Mouse (Mus musculus) hindbrain, postnatal 0 days (tissue): ENCODE measurements at regions not wholly inside any gene's neighbourhood (a gene's known extent, or its start where the extent isn't known, plus 50 kb on each side); places are given as distances from the start of the nearest gene placed in this dataset.

Source experiments
- ATAC-seq: fragments of 200-750 bp; cut with Nextera tagmentation; 2 replicates; pipeline ENCODE4 v1.8.0; 2017; ENCODE audit warnings: mild to moderate bottlenecking, moderate TSS enrichment, moderate library complexity
- DNase-seq: peaks from one replicate; pipeline ENCODE4 v3.0.0-alpha.2; 2015; ENCODE audit warnings: low spot score
- H3K27ac ChIP-seq: fragments of 300-500 bp; sonication (generic); 2 replicates; pipeline ENCODE4 v1.5.1; 2014; ENCODE audit warnings: mild to moderate bottlenecking
- H3K27me3 ChIP-seq: fragments of 300-500 bp; sonication (generic); 2 replicates; pipeline ENCODE4 v1.6.1; 2014; ENCODE audit warnings: low read length, mixed read lengths; ENCODE audit not compliant: insufficient read depth
- H3K36me3 ChIP-seq: fragments of 300-500 bp; sonication (generic); 2 replicates; pipeline ENCODE4 v1.6.1; 2014; ENCODE audit warnings: low read length, mixed read lengths; ENCODE audit not compliant: insufficient read depth
- H3K4me1 ChIP-seq: fragments of 300-500 bp; sonication (generic); 2 replicates; pipeline ENCODE4 v1.6.1; 2014; ENCODE audit warnings: antibody characterized with exemption, low read length, mixed read lengths; ENCODE audit not compliant: insufficient read depth
- H3K4me2 ChIP-seq: fragments of 300-500 bp; sonication (generic); 2 replicates; pipeline ENCODE4 v1.6.1; 2014; ENCODE audit warnings: low read depth, mild to moderate bottlenecking, low read length, moderate library complexity, mixed read lengths
- H3K4me3 ChIP-seq: fragments of 300-500 bp; sonication (generic); 2 replicates; pipeline ENCODE4 v1.5.1; 2014; ENCODE audit warnings: low read length
- H3K9ac ChIP-seq: fragments of 300-500 bp; sonication (generic); replicated peaks from 2 replicates; pipeline ENCODE4 v1.6.1; 2014; ENCODE audit warnings: mild to moderate bottlenecking, low read length, moderate library complexity, mixed read lengths
- H3K9me3 ChIP-seq: fragments of 300-500 bp; sonication (generic); 2 replicates; pipeline ENCODE4 v1.6.1; 2016; ENCODE audit warnings: low read length, mixed read lengths
- CTCF ChIP-seq: IDR thresholded peaks from 2 replicates; pipeline ENCODE4 v1.5.1; 2016; ENCODE audit warnings: antibody characterized with exemption, control low read depth, low read depth
- WGBS: fragments of 180-500 bp; shearing (Covaris S2); extraction: QIAGEN DNeasy Blood & Tissue Kit; methylation state at CpG from one replicate; pipeline ENCODE4 v1.1.7; 2014; 5-methylcytosine and 5-hydroxymethylcytosine counted together

DNA sequence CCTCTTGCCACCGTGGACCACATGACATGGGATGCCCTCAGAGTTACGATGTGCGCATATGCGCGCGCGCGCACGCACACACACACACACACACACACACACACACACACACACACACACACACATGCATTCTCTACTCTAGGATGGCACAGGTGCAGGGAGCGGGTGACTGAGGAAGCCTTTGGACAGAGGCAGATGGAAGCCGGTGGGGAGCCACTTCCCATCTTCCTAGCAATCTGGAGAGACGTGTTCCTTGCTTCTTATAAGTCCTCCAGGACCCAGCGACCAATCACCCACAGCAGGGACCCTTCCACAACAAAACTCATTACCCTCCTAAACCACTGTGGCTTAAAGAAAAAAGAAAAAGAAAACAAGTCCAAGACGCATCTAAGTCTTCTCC, 138.6 kb upstream of the Igsf21 start:
- WGBS = 68% methylated on average over 14 of the region's 14 CpGs
- Histone ChIP-seq H3K9ac (no peak overlapping the region), H3K4me2 (no peak overlapping the region), H3K4me1 (no peaks in the 10 kb centered on the region; the same call in 1 of the 2 replicates), H3K27ac (no peak overlapping the region), H3K27me3 (no peaks in the 10 kb centered on the region), H3K4me3 (no peak overlapping the region), H3K9me3 (no peaks in the 10 kb centered on the region), H3K36me3 (no peaks in the 10 kb centered on the region)
- TF ChIP-seq CTCF = no peak
- ATAC-seq (no peak), DNase-seq (no peak)

DNA sequence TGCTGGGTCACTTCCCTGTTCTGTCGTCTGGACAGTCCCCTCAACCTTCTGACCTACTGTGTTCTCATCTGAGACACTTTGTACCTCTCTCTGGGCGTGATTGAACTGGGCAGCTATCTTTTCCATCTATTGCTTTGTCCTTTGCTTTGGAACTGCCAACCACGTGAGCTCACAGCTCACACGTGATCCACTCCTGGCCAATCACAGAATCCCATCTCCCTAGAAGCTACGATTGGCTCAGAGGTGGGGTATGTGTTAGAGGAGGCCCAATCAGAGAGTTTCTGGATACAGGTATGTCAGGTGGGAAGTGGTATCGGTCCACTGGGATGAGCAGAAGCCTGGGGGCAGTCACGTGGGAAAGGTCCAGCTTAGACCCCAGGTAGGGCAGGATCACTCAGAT, 137.0 kb upstream of the Igsf21 start:
- Histone ChIP-seq H3K27ac (no peak overlapping the region), H3K27me3 (no peaks in the 10 kb centered on the region), H3K36me3 (no peaks in the 10 kb centered on the region), H3K4me1 (no peaks in the 10 kb centered on the region; the same call in 1 of the 2 replicates), H3K4me3 (no peak overlapping the region), H3K4me2 (no peak overlapping the region), H3K9ac (no peak overlapping the region), H3K9me3 (no peaks in the 10 kb centered on the region)
- no peak for TF ChIP-seq CTCF
- DNase-seq (no peak), ATAC-seq (no peak)
- WGBS = 80% methylated on average over 7 of the region's 7 CpGs

DNA sequence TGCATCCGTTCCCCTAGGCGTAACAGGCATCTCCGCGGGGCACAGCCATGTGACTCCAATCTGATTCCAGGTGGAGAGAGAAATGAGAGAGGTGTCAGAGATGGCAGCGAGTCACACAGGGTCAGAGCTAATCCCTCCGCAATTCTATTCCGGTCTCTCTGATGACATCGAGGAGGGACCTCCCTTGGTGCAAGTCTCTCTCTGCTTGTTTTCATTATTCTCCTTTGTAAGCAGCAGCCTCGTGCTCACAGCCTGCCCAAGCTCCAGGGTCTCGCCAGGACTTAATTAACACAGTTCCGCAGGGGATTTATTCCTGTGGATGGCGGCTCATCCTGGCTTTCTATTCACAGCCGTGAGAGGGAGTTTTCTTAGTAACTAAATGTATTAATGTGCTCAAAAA, 134.1 kb upstream of the Igsf21 start:
- DNase-seq (peak; percentile 63), ATAC-seq (peak; percentile 53; the same call in 1 of the 2 replicates)
- no peak overlapping the region for H3K27ac ChIP-seq
- TF ChIP-seq CTCF = peak; percentile 23; the same call in 1 of the 2 replicates
- 12% methylated on average over 13 of the region's 13 CpGs for WGBS
- no peaks in the 10 kb centered on the region for H3K9me3 ChIP-seq
- H3K4me1 ChIP-seq = no peaks in the 10 kb centered on the region; the same call in 1 of the 2 replicates
- H3K4me3 ChIP-seq = no peak overlapping the region
- no peak overlapping the region for H3K9ac ChIP-seq
- no peaks in the 10 kb centered on the region for H3K36me3 ChIP-seq
- 0 out of 2 replicates have a peak overlapping the region, but pooled peaks have one; percentile 21 for H3K4me2 ChIP-seq
- H3K27me3 ChIP-seq = no peaks in the 10 kb centered on the region

DNA sequence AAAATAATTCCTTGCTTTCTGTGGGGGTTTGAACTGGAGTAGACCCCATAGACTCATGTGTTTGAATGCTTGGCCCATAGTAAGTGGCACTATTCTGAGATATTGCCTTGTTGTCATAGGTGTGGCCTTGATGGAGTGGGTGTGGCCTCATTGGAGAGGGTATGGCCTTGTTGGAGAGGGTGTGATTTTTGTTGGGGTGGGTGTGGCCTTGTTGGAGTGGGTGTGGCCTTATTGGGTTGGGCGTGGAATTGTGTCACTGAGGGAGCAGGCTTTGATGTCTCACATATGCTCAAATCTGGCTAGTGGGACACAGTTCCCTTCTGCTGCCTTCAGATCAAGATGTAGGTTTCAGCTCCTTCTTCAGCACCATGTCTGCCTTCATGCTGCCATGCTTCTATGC, 131.4 kb upstream of the Igsf21 start:
- TF ChIP-seq CTCF = no peak
- Histone ChIP-seq H3K4me2 (no peak overlapping the region), H3K36me3 (no peaks in the 10 kb centered on the region), H3K4me3 (no peak overlapping the region), H3K27ac (no peak overlapping the region), H3K27me3 (no peaks in the 10 kb centered on the region), H3K9me3 (no peaks in the 10 kb centered on the region), H3K4me1 (no peaks in the 10 kb centered on the region), H3K9ac (no peak overlapping the region)
- no peak for ATAC-seq
- WGBS = 63% methylated on average over 1 of the region's 1 CpGs
- DNase-seq = no peak

DNA sequence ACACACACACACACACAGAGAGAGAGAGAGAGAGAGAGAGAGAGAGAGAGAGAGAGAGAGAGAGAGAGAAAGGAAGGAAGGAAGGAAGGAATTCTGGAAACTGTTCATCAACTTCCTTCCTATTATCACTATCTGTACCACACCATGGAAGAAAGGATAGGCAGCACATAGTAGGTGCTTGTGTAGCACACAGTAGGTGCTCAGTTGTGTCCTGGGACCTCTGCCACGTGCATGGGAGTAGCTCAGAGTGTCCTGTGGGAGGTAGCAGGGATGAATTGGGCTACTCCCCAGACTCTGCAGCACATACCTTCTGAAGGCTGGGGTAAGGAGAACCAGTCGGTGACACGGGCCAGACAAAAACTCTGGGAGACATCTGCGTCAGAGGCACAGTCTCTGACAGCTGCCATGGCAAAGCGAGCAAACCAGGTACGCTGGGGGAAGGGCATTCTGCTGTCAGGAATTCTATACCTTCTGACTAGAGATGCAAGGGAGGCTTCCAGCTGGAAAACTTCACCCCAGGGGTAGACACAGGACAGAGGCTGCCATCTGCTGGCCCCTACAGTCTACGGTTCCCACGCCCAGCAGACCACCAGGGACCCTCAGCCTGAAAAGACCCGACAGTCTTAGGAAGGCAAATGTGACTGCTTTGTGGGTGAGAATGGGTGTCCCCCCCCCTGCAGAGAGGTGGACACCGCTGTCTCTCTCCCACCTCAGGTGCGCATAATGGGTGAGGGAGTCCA, 126.2 kb upstream of the Igsf21 start:
- no peaks in the 10 kb centered on the region for H3K9me3 ChIP-seq
- H3K27ac ChIP-seq = no peak overlapping the region
- 35% methylated on average over 11 of the region's 11 CpGs for WGBS
- no peak overlapping the region for H3K9ac ChIP-seq
- no peaks in the 10 kb centered on the region for H3K27me3 ChIP-seq
- ATAC-seq = peak; percentile 48; the same call in 1 of the 2 replicates
- no peak overlapping the region for H3K4me3 ChIP-seq
- peak; percentile 67 for TF ChIP-seq CTCF
- peak; percentile 65 for DNase-seq
- no peak overlapping the region for H3K4me2 ChIP-seq
- no peaks in the 10 kb centered on the region for H3K4me1 ChIP-seq
- H3K36me3 ChIP-seq = no peaks in the 10 kb centered on the region

DNA sequence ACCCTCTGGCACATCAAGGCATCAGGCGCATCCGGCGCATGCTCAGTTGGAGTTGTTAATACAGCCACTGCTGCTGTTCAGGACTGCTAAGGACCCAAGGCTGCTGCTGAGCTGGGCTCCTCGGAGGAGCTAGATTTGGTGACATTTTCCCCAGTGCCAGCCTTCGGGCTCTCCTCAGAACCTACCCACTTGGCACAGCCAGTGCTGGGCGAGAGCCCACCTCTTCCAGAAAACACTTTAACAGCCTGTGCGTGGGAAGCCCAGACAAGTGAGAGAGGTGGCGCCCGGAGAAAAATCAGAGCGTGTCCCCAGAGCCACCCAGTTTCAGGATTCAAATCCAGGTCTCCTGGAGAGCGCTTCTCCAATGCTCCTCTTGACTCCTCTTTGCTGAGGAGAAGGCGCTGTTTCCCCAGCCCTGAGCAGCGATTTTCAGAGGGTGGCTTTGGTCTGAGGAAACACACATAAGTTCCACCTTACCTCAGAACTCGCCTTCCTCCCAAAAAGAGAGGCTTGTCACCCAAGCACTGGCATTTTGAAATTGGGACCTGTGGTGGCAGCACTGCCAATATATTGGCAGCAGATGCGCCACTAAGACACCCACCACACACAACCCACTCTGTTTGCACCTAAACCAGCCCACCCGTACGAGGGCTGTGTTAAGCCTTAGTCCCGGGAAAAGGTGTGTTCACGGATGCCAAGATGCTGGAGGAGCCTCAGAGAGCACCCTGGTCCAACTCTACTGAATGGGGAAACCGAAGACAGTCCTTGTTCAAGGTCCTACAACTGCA, 125.0 kb upstream of the Igsf21 start:
- no peaks in the 10 kb centered on the region for H3K4me1 ChIP-seq
- H3K9me3 ChIP-seq = no peaks in the 10 kb centered on the region
- no peak overlapping the region for H3K9ac ChIP-seq
- no peaks in the 10 kb centered on the region for H3K27me3 ChIP-seq
- no peak for TF ChIP-seq CTCF
- H3K4me2 ChIP-seq = no peak overlapping the region
- ATAC-seq (no peak), DNase-seq (no peak)
- WGBS = 83% methylated on average over 20 of the region's 20 CpGs
- no peaks in the 10 kb centered on the region for H3K36me3 ChIP-seq
- H3K27ac ChIP-seq = no peak overlapping the region
- no peak overlapping the region for H3K4me3 ChIP-seq
